Mouse (Mus musculus) liver, embryonic 15.5 days (tissue): Measurements from ENCODE around the gene Arhgdib. TPM values are rescaled to one million over a fixed set of nuclear protein-coding genes. Genes with fewer than 3 reads are reported as not detected.

Source experiments
- ATAC-seq: fragments of 200-750 bp; cut with Nextera tagmentation; 2 replicates; pipeline ENCODE4 v1.8.0; 2017; ENCODE audit warnings: moderate number of reproducible peaks, mild to moderate bottlenecking, moderate library complexity; ENCODE audit not compliant: insufficient read depth
- H3K27ac ChIP-seq: fragments of 300-500 bp; sonication (generic); replicated peaks from 2 replicates; pipeline ENCODE4 v1.5.1; 2015; ENCODE audit warnings: mild to moderate bottlenecking, inconsistent platforms
- H3K27me3 ChIP-seq: fragments of 300-500 bp; sonication (generic); 2 replicates; pipeline ENCODE4 v1.6.1; 2015; ENCODE audit warnings: mild to moderate bottlenecking, inconsistent platforms
- H3K36me3 ChIP-seq: fragments of 300-500 bp; sonication (generic); replicated peaks from 2 replicates; pipeline ENCODE4 v1.6.1; 2015; ENCODE audit warnings: moderate library complexity, mild to moderate bottlenecking, inconsistent platforms
- H3K4me1 ChIP-seq: fragments of 300-500 bp; sonication (generic); replicated peaks from 2 replicates; pipeline ENCODE4 v1.6.1; 2015; ENCODE audit warnings: inconsistent platforms
- H3K4me2 ChIP-seq: fragments of 300-500 bp; sonication (generic); 2 replicates; pipeline ENCODE4 v1.6.1; 2015; ENCODE audit warnings: moderate library complexity, mild to moderate bottlenecking, inconsistent platforms
- H3K4me3 ChIP-seq: fragments of 300-500 bp; sonication (generic); replicated peaks from 2 replicates; pipeline ENCODE4 v1.5.1; 2015; ENCODE audit warnings: mild to moderate bottlenecking, inconsistent platforms
- H3K9ac ChIP-seq: fragments of 300-500 bp; sonication (generic); 2 replicates; pipeline ENCODE4 v1.6.1; 2015; ENCODE audit warnings: moderate library complexity, mild to moderate bottlenecking, inconsistent platforms
- H3K9me3 ChIP-seq: fragments of 300-500 bp; sonication (generic); replicated peaks from 2 replicates; pipeline ENCODE4 v1.6.1; 2016; ENCODE audit warnings: inconsistent platforms
- WGBS: fragments of 180-500 bp; shearing (Covaris S2); methylation state at CpG from one replicate; pipeline ENCODE4 v1.1.7; 2015; ENCODE audit warnings: mixed read lengths; ENCODE audit not compliant: insufficient replicate concordance; 5-methylcytosine and 5-hydroxymethylcytosine counted together
- polyA plus RNA-seq: library from polyadenylated mRNA; unstranded; fragments of >200 nt; fragmentation: Nextera tagmentation; extraction: Ambion mirVana; gene quantifications from 2 replicates; pipeline ENCODE4 v1.2.1, GENCODE M21; 2015

Arhgdib gene
- polyA plus RNA-seq, 1 experiment from 2014 or later, result 172 TPM

- Histone ChIP-seq H3K27ac (no peak overlapping the region), H3K27me3 (no peaks in the 10 kb centered on the region), H3K4me3 (no peak overlapping the region), H3K36me3 (no peaks in the 10 kb centered on the region), H3K4me1 (peaks cover 24% of the 10 kb centered on the region), H3K4me2 (0 out of 2 replicates have a peak overlapping the region, but pooled peaks have one; percentile 1), H3K9ac (no peak overlapping the region), H3K9me3 (no peaks in the 10 kb centered on the region)
- ATAC-seq, result no peak
- 64% methylated on average over 3 of the region's 3 CpGs for WGBS
These were observed 4.6 kb downstream of the Arhgdib start for GRCm38 (mm10) chr6:136937117-136937516.

GRCm38 (mm10) chr6:136936361-136936760 lies 5.3 kb downstream of the Arhgdib start:
- no peaks in the 10 kb centered on the region for H3K27me3 ChIP-seq
- no peak overlapping the region for H3K4me2 ChIP-seq
- H3K4me3 ChIP-seq, result no peak overlapping the region
- no peak overlapping the region for H3K27ac ChIP-seq
- no peak for ATAC-seq
- whole genome bisulfite sequencing, result 71% methylated on average over 9 of the region's 9 CpGs
- peaks cover 29% of the 10 kb centered on the region for H3K4me1 ChIP-seq
- no peak overlapping the region for H3K9ac ChIP-seq
- no peaks in the 10 kb centered on the region for H3K9me3 ChIP-seq
- H3K36me3 ChIP-seq, result no peaks in the 10 kb centered on the region

- Histone ChIP-seq H3K36me3 (no peaks in the 10 kb centered on the region), H3K27ac (no peak overlapping the region), H3K4me1 (peaks cover 30% of the 10 kb centered on the region), H3K4me3 (no peak overlapping the region), H3K27me3 (no peaks in the 10 kb centered on the region), H3K9me3 (no peaks in the 10 kb centered on the region), H3K9ac (no peak overlapping the region), H3K4me2 (no peak overlapping the region)
- ATAC-seq, result no peak
- WGBS, result 41% methylated on average over 3 of the region's 3 CpGs
These were observed 6.5 kb downstream of the Arhgdib start for GRCm38 (mm10) chr6:136935233-136935632.

- H3K36me3 ChIP-seq, result no peaks in the 10 kb centered on the region
- no peaks in the 10 kb centered on the region for H3K27me3 ChIP-seq
- no peak overlapping the region for H3K9ac ChIP-seq
- WGBS, result 46% methylated on average over 7 of the region's 7 CpGs
- H3K4me2 ChIP-seq, result no peak overlapping the region
- no peak overlapping the region for H3K4me3 ChIP-seq
- no peaks in the 10 kb centered on the region for H3K9me3 ChIP-seq
- H3K27ac ChIP-seq, result no peak overlapping the region
- no peak for ATAC-seq
- peaks cover 21% of the 10 kb centered on the region for H3K4me1 ChIP-seq
These were observed 7.6 kb downstream of the Arhgdib start for GRCm38 (mm10) chr6:136934068-136934467.

- Histone ChIP-seq H3K9ac (no peak overlapping the region; the same call in 1 of the 2 replicates), H3K4me1 (peaks cover 21% of the 10 kb centered on the region), H3K36me3 (no peaks in the 10 kb centered on the region), H3K9me3 (no peaks in the 10 kb centered on the region), H3K27me3 (no peaks in the 10 kb centered on the region), H3K27ac (peak overlapping the region; percentile 79), H3K4me2 (peak overlapping the region; percentile 50), H3K4me3 (no peak overlapping the region)
- 52% methylated on average over 13 of the region's 13 CpGs for WGBS
- ATAC-seq, result 0 out of 2 replicates have a peak, but pooled peaks have one; percentile 43
These were observed 10.5 kb downstream of the Arhgdib start for GRCm38 (mm10) chr6:136931246-136931645.

- Histone ChIP-seq H3K4me2 (peak overlapping the region; percentile 50), H3K27me3 (no peaks in the 10 kb centered on the region), H3K36me3 (no peaks in the 10 kb centered on the region), H3K4me3 (0 out of 2 replicates have a peak overlapping the region, but pooled peaks have one; percentile 0), H3K9me3 (no peaks in the 10 kb centered on the region), H3K27ac (peak overlapping the region; percentile 79), H3K4me1 (peaks cover 21% of the 10 kb centered on the region), H3K9ac (no peak overlapping the region)
- ATAC-seq, result peak; percentile 98
- 4% methylated on average over 12 of the region's 12 CpGs for WGBS
These were observed 11.0 kb downstream of the Arhgdib start for GRCm38 (mm10) chr6:136930677-136931076.

- WGBS, result 91% methylated on average over 1 of the region's 1 CpGs
- peaks cover 5% of the 10 kb centered on the region; the same call in 1 of the 2 replicates for H3K36me3 ChIP-seq
- H3K27ac ChIP-seq, result no peak overlapping the region
- H3K4me2 ChIP-seq, result no peak overlapping the region
- ATAC-seq, result no peak
- peaks cover 18% of the 10 kb centered on the region for H3K4me1 ChIP-seq
- no peaks in the 10 kb centered on the region for H3K27me3 ChIP-seq
- H3K9me3 ChIP-seq, result no peaks in the 10 kb centered on the region
- H3K9ac ChIP-seq, result no peak overlapping the region
- no peak overlapping the region for H3K4me3 ChIP-seq
These were observed 14.1 kb downstream of the Arhgdib start for GRCm38 (mm10) chr6:136927626-136928025.

GRCm38 (mm10) chr6:136925049-136925448 lies 16.6 kb downstream of the Arhgdib start:
- no peak overlapping the region for H3K9ac ChIP-seq
- H3K27me3 ChIP-seq, result no peaks in the 10 kb centered on the region
- ATAC-seq, result no peak
- no peak overlapping the region for H3K4me2 ChIP-seq
- no peaks in the 10 kb centered on the region for H3K9me3 ChIP-seq
- H3K4me3 ChIP-seq, result no peak overlapping the region
- 63% methylated on average over 8 of the region's 8 CpGs for WGBS
- no peak overlapping the region for H3K27ac ChIP-seq
- peaks cover 5% of the 10 kb centered on the region; the same call in 1 of the 2 replicates for H3K36me3 ChIP-seq
- H3K4me1 ChIP-seq, result no peaks in the 10 kb centered on the region

- Histone ChIP-seq H3K4me1 (no peaks in the 10 kb centered on the region), H3K9ac (no peak within 1 kb of the TSS), H3K36me3 (peaks cover 5% of the 10 kb centered on the region; the same call in 1 of the 2 replicates), H3K27me3 (no peaks in the 10 kb centered on the region), H3K27ac (no peak within 1 kb of the TSS), H3K9me3 (no peaks in the 10 kb centered on the region), H3K4me3 (no peak within 1 kb of the TSS), H3K4me2 (no peak within 1 kb of the TSS)
- WGBS, result 76% methylated on average over 8 of the region's 8 CpGs
- ATAC-seq, result no peak
These were observed 18.2 kb downstream of the Arhgdib start, which contains the start of gene Pde6h for GRCm38 (mm10) chr6:136923532-136923931. TSS of gene Pde6h (plus strand) at chr6:136923832.

GRCm38 (mm10) chr6:136922871-136923270 lies 18.8 kb downstream of the Arhgdib start:
- no peaks in the 10 kb centered on the region for H3K9me3 ChIP-seq
- no peaks in the 10 kb centered on the region for H3K27me3 ChIP-seq
- WGBS, result 77% methylated on average over 7 of the region's 7 CpGs
- no peak overlapping the region for H3K27ac ChIP-seq
- H3K4me3 ChIP-seq, result no peak overlapping the region
- H3K36me3 ChIP-seq, result peaks cover 5% of the 10 kb centered on the region; the same call in 1 of the 2 replicates
- no peak overlapping the region for H3K4me2 ChIP-seq
- no peaks in the 10 kb centered on the region for H3K4me1 ChIP-seq
- no peak overlapping the region for H3K9ac ChIP-seq
- no peak for ATAC-seq

GRCm38 (mm10) chr6:136922080-136922479 lies 19.6 kb downstream of the Arhgdib start, which contains the start of gene Erp27:
TSS of gene Erp27 (minus strand) at chr6:136922180.
- Histone ChIP-seq H3K4me3 (no peak within 1 kb of the TSS), H3K36me3 (peaks cover 5% of the 10 kb centered on the region; the same call in 1 of the 2 replicates), H3K27ac (no peak within 1 kb of the TSS), H3K9me3 (no peaks in the 10 kb centered on the region), H3K9ac (no peak within 1 kb of the TSS), H3K27me3 (no peaks in the 10 kb centered on the region), H3K4me2 (no peak within 1 kb of the TSS), H3K4me1 (no peaks in the 10 kb centered on the region)
- ATAC-seq, result no peak
- 62% methylated on average over 5 of the region's 5 CpGs for WGBS

- Histone ChIP-seq H3K27ac (no peak overlapping the region), H3K9ac (no peak overlapping the region), H3K9me3 (no peaks in the 10 kb centered on the region), H3K36me3 (peaks cover 5% of the 10 kb centered on the region; the same call in 1 of the 2 replicates), H3K27me3 (no peaks in the 10 kb centered on the region), H3K4me3 (no peak overlapping the region), H3K4me1 (no peaks in the 10 kb centered on the region), H3K4me2 (no peak overlapping the region)
- WGBS, result 53% methylated on average over 7 of the region's 7 CpGs
- ATAC-seq, result no peak
These were observed 20.1 kb downstream of the Arhgdib start for GRCm38 (mm10) chr6:136921601-136922000.
